Mouse (Mus musculus): ENCODE data around the gene Celf2. TPM values are rescaled to one million over a fixed set of nuclear protein-coding genes. Genes with fewer than 3 reads are reported as not detected.

The Celf2 gene
- polyA plus RNA-seq, 1 experiment = 8.9 TPM

- Histone ChIP-seq H3K27ac (ENCODE audit: insufficient read depth, low read depth, low read length) (no peak overlapping the region), H3K4me1 (ENCODE audit: control insufficient read depth, insufficient read depth, insufficient read length, low read length) (no peaks in the 10 kb centered on the region), H3K27me3 (ENCODE audit: control insufficient read depth, insufficient read depth, low read length) (no peaks in the 10 kb centered on the region), H3K4me3 (ENCODE audit: low read depth, low read length) (no peak overlapping the region), H3K36me3 (ENCODE audit: control insufficient read depth, insufficient read depth, low read length) (no peaks in the 10 kb centered on the region)
- WGBS = 76% methylated on average over 9 of the region's 9 CpGs
- no peak for TF ChIP-seq POLR2A (IDR thresholded peaks at IDR 0.05; ENCODE audit: low read depth, low read length)
- TF ChIP-seq CTCF (IDR thresholded peaks at IDR 0.05; ENCODE audit: extremely low read depth, insufficient read length, insufficient replicate concordance, low read depth, low read length) = no peak
These were observed 563.5 kb downstream of the Celf2 start for GRCm38 (mm10) chr2:6945638-6946415.

GRCm38 (mm10) chr2:6943651-6944050, 565.7 kb downstream of the Celf2 start:
- Histone ChIP-seq H3K4me1 (ENCODE audit: control insufficient read depth, insufficient read depth, insufficient read length, low read length) (no peaks in the 10 kb centered on the region), H3K27ac (ENCODE audit: insufficient read depth, low read depth, low read length) (no peak overlapping the region), H3K27me3 (ENCODE audit: control insufficient read depth, insufficient read depth, low read length) (no peaks in the 10 kb centered on the region), H3K36me3 (ENCODE audit: control insufficient read depth, insufficient read depth, low read length) (no peaks in the 10 kb centered on the region), H3K4me3 (ENCODE audit: low read depth, low read length) (no peak overlapping the region)
- TF ChIP-seq CTCF (IDR thresholded peaks at IDR 0.05; ENCODE audit: extremely low read depth, insufficient read length, insufficient replicate concordance, low read depth, low read length) (no peak), POLR2A (IDR thresholded peaks at IDR 0.05; ENCODE audit: low read depth, low read length) (no peak)
- 72% methylated on average over 8 of the region's 8 CpGs for WGBS

- no peaks in the 10 kb centered on the region for H3K4me1 ChIP-seq (ENCODE audit: control insufficient read depth, insufficient read depth, insufficient read length, low read length)
- H3K36me3 ChIP-seq (ENCODE audit: control insufficient read depth, insufficient read depth, low read length) = no peaks in the 10 kb centered on the region
- H3K27me3 ChIP-seq (ENCODE audit: control insufficient read depth, insufficient read depth, low read length) = no peaks in the 10 kb centered on the region
- 84% methylated on average over 2 of the region's 2 CpGs for WGBS
- TF ChIP-seq POLR2A (IDR thresholded peaks at IDR 0.05; ENCODE audit: low read depth, low read length) = no peak
- TF ChIP-seq CTCF (IDR thresholded peaks at IDR 0.05; ENCODE audit: extremely low read depth, insufficient read length, insufficient replicate concordance, low read depth, low read length) = no peak
- H3K4me3 ChIP-seq (ENCODE audit: low read depth, low read length) = no peak overlapping the region
- H3K27ac ChIP-seq (ENCODE audit: insufficient read depth, low read depth, low read length) = no peak overlapping the region
These were observed 566.5 kb downstream of the Celf2 start for GRCm38 (mm10) chr2:6942635-6943390.

GRCm38 (mm10) chr2:6939143-6939542, 570.2 kb downstream of the Celf2 start:
- Histone ChIP-seq H3K4me3 (ENCODE audit: low read depth, low read length) (no peak overlapping the region), H3K4me1 (ENCODE audit: control insufficient read depth, insufficient read depth, insufficient read length, low read length) (no peaks in the 10 kb centered on the region)
- TF ChIP-seq POLR2A (IDR thresholded peaks at IDR 0.05; ENCODE audit: low read depth, low read length) (no peak), CTCF (IDR thresholded peaks at IDR 0.05; ENCODE audit: extremely low read depth, insufficient read length, insufficient replicate concordance, low read depth, low read length) (no peak)

GRCm38 (mm10) chr2:6933130-6933529, 576.2 kb downstream of the Celf2 start:
- H3K4me3 ChIP-seq (ENCODE audit: low read depth, low read length) = no peak overlapping the region
- no peaks in the 10 kb centered on the region for H3K36me3 ChIP-seq (ENCODE audit: control insufficient read depth, insufficient read depth, low read length)
- no peaks in the 10 kb centered on the region for H3K4me1 ChIP-seq (ENCODE audit: control insufficient read depth, insufficient read depth, insufficient read length, low read length)
- no peaks in the 10 kb centered on the region for H3K27me3 ChIP-seq (ENCODE audit: control insufficient read depth, insufficient read depth, low read length)
- 52% methylated on average over 12 of the region's 12 CpGs for WGBS
- TF ChIP-seq POLR2A (IDR thresholded peaks at IDR 0.05; ENCODE audit: low read depth, low read length) (no peak), CTCF (IDR thresholded peaks at IDR 0.05; ENCODE audit: extremely low read depth, insufficient read length, insufficient replicate concordance, low read depth, low read length) (no peak)
- no peak overlapping the region for H3K27ac ChIP-seq (ENCODE audit: insufficient read depth, low read depth, low read length)

More at GRCm38 (mm10) chr2:6939143-6939542, 570.2 kb downstream of the Celf2 start:
- Histone ChIP-seq H3K27ac (ENCODE audit: insufficient read depth, low read depth, low read length) (no peak overlapping the region), H3K36me3 (ENCODE audit: control insufficient read depth, insufficient read depth, low read length) (no peaks in the 10 kb centered on the region), H3K27me3 (ENCODE audit: control insufficient read depth, insufficient read depth, low read length) (no peaks in the 10 kb centered on the region)
- 90% methylated on average over 2 of the region's 2 CpGs for WGBS

GRCm38 (mm10) chr2:6927693-6928360, 581.5 kb downstream of the Celf2 start:
- Histone ChIP-seq H3K36me3 (ENCODE audit: control insufficient read depth, insufficient read depth, low read length) (no peaks in the 10 kb centered on the region), H3K4me3 (ENCODE audit: low read depth, low read length) (no peak overlapping the region), H3K4me1 (ENCODE audit: control insufficient read depth, insufficient read depth, insufficient read length, low read length) (no peaks in the 10 kb centered on the region), H3K27me3 (ENCODE audit: control insufficient read depth, insufficient read depth, low read length) (no peaks in the 10 kb centered on the region), H3K27ac (ENCODE audit: insufficient read depth, low read depth, low read length) (no peak overlapping the region)
- 76% methylated on average over 4 of the region's 4 CpGs for WGBS
- TF ChIP-seq CTCF (IDR thresholded peaks at IDR 0.05; ENCODE audit: extremely low read depth, insufficient read length, insufficient replicate concordance, low read depth, low read length) (no peak), POLR2A (IDR thresholded peaks at IDR 0.05; ENCODE audit: low read depth, low read length) (no peak)

GRCm38 (mm10) chr2:6925505-6925904, 583.9 kb downstream of the Celf2 start:
- no peaks in the 10 kb centered on the region for H3K4me1 ChIP-seq (ENCODE audit: control insufficient read depth, insufficient read depth, insufficient read length, low read length)
- H3K27ac ChIP-seq (ENCODE audit: insufficient read depth, low read depth, low read length) = no peak overlapping the region
- TF ChIP-seq CTCF (IDR thresholded peaks at IDR 0.05; ENCODE audit: extremely low read depth, insufficient read length, insufficient replicate concordance, low read depth, low read length) (no peak), POLR2A (IDR thresholded peaks at IDR 0.05; ENCODE audit: low read depth, low read length) (no peak)
- H3K36me3 ChIP-seq (ENCODE audit: control insufficient read depth, insufficient read depth, low read length) = no peaks in the 10 kb centered on the region
- 78% methylated on average over 5 of the region's 5 CpGs for WGBS
- no peak overlapping the region for H3K4me3 ChIP-seq (ENCODE audit: low read depth, low read length)
- H3K27me3 ChIP-seq (ENCODE audit: control insufficient read depth, insufficient read depth, low read length) = no peaks in the 10 kb centered on the region
